Mouse (Mus musculus) kidney, adult 10 weeks (tissue): ENCODE results near the gene Trim43a. TPM values are rescaled to one million over a fixed set of nuclear protein-coding genes. Genes with fewer than 3 reads are reported as not detected.

Experiments used
- polyA plus RNA-seq: library from polyadenylated mRNA; stranded (reverse); fragments of 350-450 nt; fragmentation: Illumina TruSeq; extraction: RNeasy Lipid Tissue Mini Kit (QIAGEN cat#74804); gene quantifications from one replicate; pipeline ENCODE4 v1.2.3, GENCODE M21; 2014; ENCODE audit warnings: low read depth, low replicate concordance

Trim43a gene
- polyA plus RNA-seq, result not detected

DNA sequence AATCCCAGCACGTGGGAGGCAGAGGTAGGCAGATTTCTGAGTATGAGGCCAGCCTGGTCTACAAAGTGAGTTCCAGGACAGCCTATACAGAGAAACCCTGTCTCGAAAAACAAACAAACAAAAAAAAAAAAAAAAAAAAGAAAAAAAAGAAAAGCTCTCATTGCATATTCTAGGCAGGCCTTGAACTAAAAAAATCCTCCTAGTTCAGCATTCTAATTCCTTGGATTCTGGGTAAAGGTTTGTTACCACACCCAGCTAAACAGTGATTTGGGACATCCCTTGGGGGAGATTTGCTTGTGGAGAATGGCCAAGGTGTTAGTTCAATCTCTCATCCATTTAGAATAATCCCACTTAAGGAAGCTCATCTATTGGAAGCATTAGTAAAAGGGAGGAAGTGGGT, at the start of gene Trim43a:
Trim43a (plus strand) TSS at position 301 of the 400 bp plus-strand sequence.

DNA sequence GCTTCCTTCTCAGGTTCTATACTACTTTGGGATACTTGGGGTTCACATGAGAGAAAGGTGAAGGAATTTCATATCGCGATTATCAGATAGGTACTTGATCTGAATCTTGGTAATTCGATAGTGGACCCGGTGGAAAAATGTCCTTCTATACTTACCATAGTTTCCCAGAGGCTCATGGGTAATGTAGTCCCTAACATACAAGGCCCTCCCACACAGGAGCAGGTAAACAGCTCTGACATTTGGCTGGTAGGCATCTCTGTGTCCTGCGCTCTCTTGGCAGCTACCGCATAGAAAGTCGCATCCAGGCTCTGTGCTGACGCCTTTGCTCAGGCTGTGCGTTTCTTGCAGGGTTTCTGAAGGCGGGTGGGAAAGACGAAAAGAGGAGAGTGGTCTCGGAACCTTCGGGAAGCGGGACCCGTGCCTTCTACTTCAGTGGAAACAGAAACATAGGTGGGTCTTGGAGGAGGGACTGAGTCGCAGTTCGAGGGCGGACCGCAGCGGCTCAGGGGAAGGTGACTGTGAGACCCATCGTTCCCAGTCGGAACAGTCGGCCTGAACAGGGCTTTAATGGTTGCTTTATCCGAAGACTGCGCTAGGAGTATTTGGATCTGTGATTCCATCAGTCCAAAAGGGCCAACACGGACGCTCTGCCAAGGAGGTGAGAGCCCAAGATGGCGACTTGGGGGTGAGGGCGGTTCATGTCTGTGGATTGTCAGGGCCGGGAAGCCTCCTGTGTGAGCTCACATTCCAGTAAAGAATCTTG, 32.7 kb upstream of the Trim43a start, which contains the start of gene Zfp949:
Zfp949 (plus strand) TSS at position 170 of the 763 bp plus-strand sequence.

Other genes with a start within 250 kb of the Trim43a start
- 81.2 TPM for gene Snx14, start 141.9 kb upstream of the Trim43a start, polyA plus RNA-seq
- gene Gm20537, start 124.3 kb upstream of the Trim43a start, polyA plus RNA-seq, result 1.7 TPM
- 165 TPM for gene Syncrip, start 98.3 kb upstream of the Trim43a start, polyA plus RNA-seq
- 17.5 TPM for gene Zfp949, start 32.9 kb upstream of the Trim43a start, polyA plus RNA-seq
- 77.6 TPM for gene Mthfsl, start 139.4 kb downstream of the Trim43a start, polyA plus RNA-seq
- gene Bcl2a1d, start 151.0 kb downstream of the Trim43a start, polyA plus RNA-seq, result 1.7 TPM